ENCODE assay signal across 9 mouse cellular contexts in genomic region chr16:50069033-50069432, GRCm38 (mm10).
A peak's percentile ranks its signal among the peaks of the same experiment; 100 is the strongest.
DNase-seq lines count a peak whose midpoint lies in the region; ATAC-seq lines count a peak whose summit lies in the region.
"Had no signal": no experiment of that assay in that cellular context is flagged by ENCODE, and none has a peak within 500 bp of the region (broad histone marks: within the 10 kb centered on the region; RNA-seq: fewer than 3 reads in every experiment).

No protein-coding gene starts in this region.

- ATAC-seq in kidney, embryonic 15.5 days (replicated peaks; ENCODE audit: low FRiP score) = peak; percentile 79
- ATAC-seq in erythroblast, adult 5-6 weeks (replicated peaks; ENCODE audit: low FRiP score, poor library complexity, severe bottlenecking) = no peak

- H3K36me3 ChIP-seq in kidney, embryonic 15.5 days = no peaks in the 10 kb centered on the region
- H3K36me3 ChIP-seq in midbrain, embryonic 10.5 days = no peaks in the 10 kb centered on the region
- H3K36me3 ChIP-seq: neural tube, embryonic 13.5 days had no signal

- peaks cover 11% of the 10 kb centered on the region; the same call in 1 of the 2 replicates for H3K4me1 ChIP-seq in kidney, embryonic 15.5 days
- peaks cover 10% of the 10 kb centered on the region for H3K4me1 ChIP-seq in midbrain, embryonic 10.5 days

- no peaks in the 10 kb centered on the region for H3K27me3 ChIP-seq in kidney, embryonic 15.5 days
- H3K27me3 ChIP-seq in midbrain, embryonic 10.5 days (ENCODE audit: low read depth, poor library complexity, severe bottlenecking) = no peaks in the 10 kb centered on the region
- H3K27me3 ChIP-seq: neural tube, embryonic 13.5 days had no signal

- H3K9ac ChIP-seq in kidney, embryonic 15.5 days = no peak overlapping the region
- H3K9ac ChIP-seq: neural tube, embryonic 13.5 days had no signal

- WGBS in kidney, embryonic 15.5 days = 71% methylated on average over 4 of the region's 4 CpGs
- WGBS in midbrain, embryonic 10.5 days = 85% methylated on average over 4 of the region's 4 CpGs

- no peaks in the 10 kb centered on the region for H3K9me3 ChIP-seq in kidney, embryonic 15.5 days (replicated peaks)
- no peaks in the 10 kb centered on the region for H3K9me3 ChIP-seq in midbrain, embryonic 10.5 days (replicated peaks)
- H3K9me3 ChIP-seq: neural tube, embryonic 13.5 days had no signal

- DNase-seq in adrenal gland, postnatal 36 days = peak; percentile 3 to 33
- no peak for DNase-seq in adrenal gland, adult (ENCODE audit: inconsistent age in 2 of 2, low spot score in 1 of 2)
- peak; percentile 41 for DNase-seq in NIH3T3 (ENCODE audit: low read depth)
- DNase-seq in lung, postnatal 36 days = peak; percentile 62
- no peak for DNase-seq in right cerebral cortex, postnatal 25 days
- no peak for DNase-seq in midbrain, embryonic 10.5 days (ENCODE audit: low spot score)

- H3K4me2 ChIP-seq in kidney, embryonic 15.5 days = no peak overlapping the region
- H3K4me2 ChIP-seq: neural tube, embryonic 13.5 days had no signal

- no peak overlapping the region for H3K4me3 ChIP-seq in kidney, embryonic 15.5 days (replicated peaks)
- H3K4me3 ChIP-seq in midbrain, embryonic 10.5 days = no peak overlapping the region
- H3K4me3 ChIP-seq: neural tube, embryonic 13.5 days had no signal

- H3K27ac ChIP-seq in kidney, embryonic 15.5 days = no peak overlapping the region
- no peak overlapping the region for H3K27ac ChIP-seq in midbrain, embryonic 10.5 days (replicated peaks)
- H3K27ac ChIP-seq: neural tube, embryonic 13.5 days had no signal

Comparison
In these comparisons a context has a peak if more than half of its experiments do, and no peak if none do; other contexts are left out.
1. DNase-seq: peak in adrenal gland, postnatal 36 days (2 of 2), NIH3T3 (single experiment) and lung, postnatal 36 days (single experiment); none in adrenal gland, adult (0 of 2), right cerebral cortex, postnatal 25 days (single experiment) and midbrain, embryonic 10.5 days (single experiment).